In the genomic region with DNA sequence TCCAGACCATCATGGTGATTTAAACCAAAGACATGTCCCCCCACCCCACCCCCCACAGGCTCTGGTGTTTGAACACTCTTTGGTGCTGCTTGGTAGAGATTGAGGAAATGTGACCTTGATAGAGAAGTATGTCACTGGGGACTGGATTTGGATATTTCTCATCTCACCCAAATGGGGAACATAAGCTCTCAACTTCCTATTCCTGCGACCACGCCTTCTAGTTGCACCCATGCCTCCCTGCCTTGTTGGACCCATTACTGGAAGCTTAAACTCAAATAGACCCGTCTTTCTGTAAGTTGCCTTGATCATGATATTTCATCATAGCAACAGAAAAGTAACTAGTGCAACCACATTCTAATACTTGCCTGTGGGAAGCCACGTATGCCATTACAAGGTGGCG, we compare ENCODE assay signal across 20 mouse cellular contexts.
DNase-seq lines count a peak whose midpoint lies in the region; ATAC-seq and TF ChIP-seq lines count a peak whose summit lies in the region.
"Had no signal": no experiment of that assay in that cellular context is flagged by ENCODE, and none has a peak within 500 bp of the region (broad histone marks: within the 10 kb centered on the region; RNA-seq: fewer than 3 reads in every experiment).

No protein-coding gene starts in this region.

- no peak overlapping the region for H3K9ac ChIP-seq in lung, postnatal 0 days (replicated peaks; ENCODE audit: low read depth)
- H3K9ac ChIP-seq in MEL (ENCODE audit: control insufficient read depth, low read depth, low read length, poor library complexity, severe bottlenecking): no peak overlapping the region
- H3K9ac ChIP-seq in forebrain, embryonic 11.5 days (ENCODE audit: low read length): no peak overlapping the region
- H3K9ac ChIP-seq: heart, embryonic 15.5 days; intestine, embryonic 15.5 days; limb, embryonic 12.5 days; liver, embryonic 14.5 days; midbrain, embryonic 15.5 days; neural tube, embryonic 15.5 days had no signal

- no peaks in the 10 kb centered on the region for H3K27me3 ChIP-seq in lung, postnatal 0 days (replicated peaks; ENCODE audit: insufficient read depth, low read length)
- no peaks in the 10 kb centered on the region for H3K27me3 ChIP-seq in MEL (ENCODE audit: control insufficient read depth in 1 of 2, insufficient read depth in 2 of 2, low read length in 2 of 2)
- no peaks in the 10 kb centered on the region for H3K27me3 ChIP-seq in splenic B cell, adult 2 months (ENCODE audit: control insufficient read depth, insufficient read depth, low read length, poor library complexity, severe bottlenecking)
- no peaks in the 10 kb centered on the region for H3K27me3 ChIP-seq in forebrain, embryonic 11.5 days (ENCODE audit: control insufficient read depth, insufficient read depth, low read length)
- H3K27me3 ChIP-seq: heart, embryonic 15.5 days; intestine, embryonic 15.5 days; limb, embryonic 12.5 days; midbrain, embryonic 15.5 days; neural tube, embryonic 15.5 days had no signal

- no peaks in the 10 kb centered on the region for H3K4me1 ChIP-seq in lung, postnatal 0 days (ENCODE audit: insufficient read depth, low read depth, low read length)
- H3K4me1 ChIP-seq in lung, adult 2 months (ENCODE audit: control insufficient read depth, insufficient read depth, low read length): no peaks in the 10 kb centered on the region
- no peaks in the 10 kb centered on the region for H3K4me1 ChIP-seq in MEL (ENCODE audit: control insufficient read depth in 1 of 2, insufficient read depth in 2 of 2, low read length in 2 of 2)
- no peaks in the 10 kb centered on the region for H3K4me1 ChIP-seq in forebrain, embryonic 11.5 days (replicated peaks; ENCODE audit: control insufficient read depth, insufficient read depth, low read length)
- H3K4me1 ChIP-seq: forebrain, embryonic 10.5 days; heart, embryonic 15.5 days; intestine, embryonic 15.5 days; limb, embryonic 12.5 days; midbrain, embryonic 15.5 days; neural tube, embryonic 15.5 days had no signal

- peak; percentile 31 for DNase-seq in lung, postnatal 0 days (ENCODE audit: low spot score)
- no peak for DNase-seq in lung, adult 2 months
- DNase-seq in MEL (ENCODE audit: low read depth, low spot score): peak; percentile 11
- peak; percentile 13 for DNase-seq in splenic B cell, adult 2 months (ENCODE audit: low read depth, low spot score)
- DNase-seq in embryo, embryonic 11 days: no peak
- no peak for DNase-seq in forebrain, embryonic 11.5 days (ENCODE audit: low spot score)
- DNase-seq: adrenal gland, postnatal 14 days; B cell, adult 2 months; cerebellum, adult 9-10 months; kidney, postnatal 36 days; layer of hippocampus, postnatal 36 days had no signal

- no peak overlapping the region for H3K4me3 ChIP-seq in lung, postnatal 0 days (ENCODE audit: low read depth, low read length)
- H3K4me3 ChIP-seq in lung, adult 2 months (replicated peaks; ENCODE audit: extremely low read depth, low read depth, low read length): no peak overlapping the region
- no peak overlapping the region for H3K4me3 ChIP-seq in MEL (ENCODE audit: control insufficient read depth in 1 of 2, insufficient read depth in 1 of 2, low read depth in 2 of 2, low read length in 2 of 2)
- no peak overlapping the region for H3K4me3 ChIP-seq in forebrain, embryonic 11.5 days (ENCODE audit: low read depth, low read length)
- H3K4me3 ChIP-seq: forebrain, embryonic 10.5 days; heart, embryonic 15.5 days; intestine, embryonic 15.5 days; limb, embryonic 12.5 days; midbrain, embryonic 15.5 days; neural tube, embryonic 15.5 days had no signal

- H3K4me2 ChIP-seq in lung, postnatal 0 days (replicated peaks; ENCODE audit: low read depth, low read length): no peak overlapping the region
- no peak overlapping the region for H3K4me2 ChIP-seq in forebrain, embryonic 11.5 days (ENCODE audit: low read depth, low read length, severe bottlenecking)
- H3K4me2 ChIP-seq: heart, embryonic 15.5 days; intestine, embryonic 15.5 days; limb, embryonic 12.5 days; midbrain, embryonic 15.5 days; neural tube, embryonic 15.5 days had no signal

- no peaks in the 10 kb centered on the region for H3K36me3 ChIP-seq in lung, postnatal 0 days (ENCODE audit: insufficient read depth, low read length)
- H3K36me3 ChIP-seq in MEL (ENCODE audit: control insufficient read depth in 1 of 2, insufficient read depth in 2 of 2, low read length in 2 of 2): peaks cover 0 to 5% of the 10 kb centered on the region in 2 experiments; a peak in 2 of 4 replicates
- H3K36me3 ChIP-seq in splenic B cell, adult 2 months (ENCODE audit: control insufficient read depth, insufficient read depth, low read length, poor library complexity, severe bottlenecking): no peaks in the 10 kb centered on the region
- no peaks in the 10 kb centered on the region for H3K36me3 ChIP-seq in forebrain, embryonic 11.5 days (ENCODE audit: control insufficient read depth, insufficient read depth, low read length)
- H3K36me3 ChIP-seq: forebrain, embryonic 10.5 days; heart, embryonic 15.5 days; intestine, embryonic 15.5 days; limb, embryonic 12.5 days; midbrain, embryonic 15.5 days; neural tube, embryonic 15.5 days had no signal

- TF ChIP-seq POLR2A in lung, adult 2 months (IDR thresholded peaks at IDR 0.05; ENCODE audit: borderline replicate concordance, extremely low read depth, low read depth, low read length): no peak
- no peak for TF ChIP-seq POLR2A in MEL (IDR thresholded peaks at IDR 0.05; ENCODE audit: control insufficient read depth in 1 of 2, insufficient read depth in 1 of 2, low read depth in 1 of 2, low read length in 2 of 2, poor library complexity in 1 of 2)

- WGBS in lung, postnatal 0 days: 95% methylated on average over 5 of the region's 5 CpGs
- 95% methylated on average over 5 of the region's 5 CpGs for WGBS in lung, adult 2 months
- WGBS in forebrain, embryonic 11.5 days: 94% methylated on average over 5 of the region's 5 CpGs

- H3K79me2 ChIP-seq in MEL (ENCODE audit: control insufficient read depth, insufficient read depth, low read length, poor library complexity): no peaks in the 10 kb centered on the region

- TF ChIP-seq CTCF in lung, postnatal 0 days (IDR thresholded peaks at IDR 0.05): no peak
- no peak for TF ChIP-seq CTCF in lung, adult 2 months (IDR thresholded peaks at IDR 0.05; ENCODE audit: insufficient read depth, low read length)
- TF ChIP-seq CTCF in MEL (IDR thresholded peaks at IDR 0.05 in 2 of 3, conservative IDR thresholded peaks at IDR 0.05 in 1 of 3; ENCODE audit: control insufficient read depth in 1 of 3, insufficient read depth in 1 of 3, low read depth in 2 of 3, low read length in 3 of 3, poor library complexity in 1 of 3, severe bottlenecking in 1 of 3): no peak

- H3K9me3 ChIP-seq in lung, postnatal 0 days (ENCODE audit: low read length): no peaks in the 10 kb centered on the region
- H3K9me3 ChIP-seq in MEL (replicated peaks; ENCODE audit: insufficient read depth, low read length): no peaks in the 10 kb centered on the region
- no peaks in the 10 kb centered on the region for H3K9me3 ChIP-seq in forebrain, embryonic 11.5 days (ENCODE audit: control insufficient read depth, low read length)
- H3K9me3 ChIP-seq: forebrain, embryonic 10.5 days; heart, embryonic 15.5 days; intestine, embryonic 15.5 days; limb, embryonic 12.5 days; midbrain, embryonic 15.5 days; neural tube, embryonic 15.5 days had no signal

- no peak for TF ChIP-seq RAD21 in MEL (IDR thresholded peaks at IDR 0.05; ENCODE audit: low read depth, low read length)

- TF ChIP-seq EP300 in lung, postnatal 0 days (IDR thresholded peaks at IDR 0.05): no peak
- TF ChIP-seq EP300 in MEL (IDR thresholded peaks at IDR 0.05; ENCODE audit: low read depth in 1 of 2, low read length in 2 of 2): no peak

- no peak for ATAC-seq in lung, postnatal 0 days
- peak; percentile 97 for ATAC-seq in granulocyte monocyte progenitor cell, adult 5-6 weeks (replicated peaks; ENCODE audit: poor library complexity, severe bottlenecking)
- no peak for ATAC-seq in forebrain, embryonic 11.5 days (replicated peaks; ENCODE audit: low FRiP score)
- ATAC-seq: hindbrain, embryonic 16.5 days; intestine, embryonic 15.5 days; midbrain, embryonic 15.5 days had no signal

- no peak overlapping the region for H3K27ac ChIP-seq in lung, postnatal 0 days (ENCODE audit: low read length)
- no peak overlapping the region for H3K27ac ChIP-seq in MEL (ENCODE audit: control insufficient read depth, low read depth, low read length)
- H3K27ac ChIP-seq in forebrain, embryonic 11.5 days (ENCODE audit: low read depth, low read length): no peak overlapping the region
- H3K27ac ChIP-seq: forebrain, embryonic 10.5 days; heart, embryonic 15.5 days; intestine, embryonic 15.5 days; limb, embryonic 12.5 days; liver, embryonic 14.5 days; midbrain, embryonic 15.5 days; neural tube, embryonic 15.5 days had no signal

TF ChIP-seq in MEL, 35 proteins besides CTCF, POLR2A, EP300 and RAD21:
- no peak for TF ChIP-seq CHD1 (IDR thresholded peaks at IDR 0.05; ENCODE audit: low read depth, low read length)
- no peak for TF ChIP-seq POLR2AphosphoS5 (IDR thresholded peaks at IDR 0.05; ENCODE audit: borderline replicate concordance, low read depth, low read length)
- TF ChIP-seq MXI1 (IDR thresholded peaks at IDR 0.05; ENCODE audit: low read depth, low read length): no peak
- no peak for TF ChIP-seq ZNF384 (IDR thresholded peaks at IDR 0.05; ENCODE audit: low read depth, low read length)
- no peak for TF ChIP-seq USF1 (IDR thresholded peaks at IDR 0.05; ENCODE audit: low read depth, low read length)
- no peak for TF ChIP-seq CHD2 (IDR thresholded peaks at IDR 0.05; ENCODE audit: low read length)
- no peak for TF ChIP-seq POLR2AphosphoS2 (IDR thresholded peaks at IDR 0.05; ENCODE audit: low read length)
- TF ChIP-seq ZKSCAN1 (IDR thresholded peaks at IDR 0.05; ENCODE audit: low read depth, low read length): no peak
- no peak for TF ChIP-seq NELFE (IDR thresholded peaks at IDR 0.05; ENCODE audit: low read depth, low read length)
- TF ChIP-seq MAX (IDR thresholded peaks at IDR 0.05; ENCODE audit: low read length): no peak
- TF ChIP-seq SMC3 (IDR thresholded peaks at IDR 0.05; ENCODE audit: low read depth, low read length): no peak

Comparison
In these comparisons a context has a peak if more than half of its experiments do, and no peak if none do; other contexts are left out.
1. DNase-seq: peak in lung, postnatal 0 days (single experiment), MEL (single experiment) and splenic B cell, adult 2 months (single experiment); none in lung, adult 2 months (single experiment), embryo, embryonic 11 days (single experiment) and forebrain, embryonic 11.5 days (single experiment).